Mouse (Mus musculus) lung, postnatal 0 days (tissue): ENCODE measurements around the gene Ppp1r18. TPM values are rescaled to one million over a fixed set of nuclear protein-coding genes. Genes with fewer than 3 reads are reported as not detected.
"Not testable (repeated sequence)": the region's sequence is repeated elsewhere in the genome, so short reads cannot be mapped to it uniquely, and the experiment has no call there.

Experiments used
- ATAC-seq: fragments of 200-750 bp; cut with Nextera tagmentation; 2 replicates; pipeline ENCODE4 v1.8.0; 2017; ENCODE audit warnings: moderate library complexity
- DNase-seq: peaks from one replicate; pipeline ENCODE4 v3.0.0-alpha.2; 2016; ENCODE audit warnings: low spot score
- H3K27ac ChIP-seq: fragments of 300-500 bp; sonication (generic); 2 replicates; pipeline ENCODE4 v1.5.1; 2014; ENCODE audit warnings: antibody characterized with exemption, mild to moderate bottlenecking, low read length, mixed read lengths
- H3K27me3 ChIP-seq: fragments of 300-500 bp; sonication (generic); replicated peaks from 2 replicates; pipeline ENCODE4 v1.6.1; 2014; ENCODE audit warnings: low read length, mixed read lengths; ENCODE audit not compliant: insufficient read depth
- H3K36me3 ChIP-seq: fragments of 300-500 bp; sonication (generic); 2 replicates; pipeline ENCODE4 v1.6.1; 2014; ENCODE audit warnings: low read length, mixed read lengths; ENCODE audit not compliant: insufficient read depth
- H3K4me1 ChIP-seq: fragments of 300-500 bp; sonication (generic); 2 replicates; pipeline ENCODE4 v1.6.1; 2014; ENCODE audit warnings: antibody characterized with exemption, low read depth, low read length, mixed read lengths; ENCODE audit not compliant: insufficient read depth
- H3K4me2 ChIP-seq: fragments of 300-500 bp; sonication (generic); replicated peaks from 2 replicates; pipeline ENCODE4 v1.6.1; 2014; ENCODE audit warnings: low read depth, mild to moderate bottlenecking, low read length, moderate library complexity, mixed read lengths
- H3K4me3 ChIP-seq: fragments of 300-500 bp; sonication (generic); 2 replicates; pipeline ENCODE4 v1.5.1; 2014; ENCODE audit warnings: low read depth, low read length
- H3K9ac ChIP-seq: fragments of 300-500 bp; sonication (generic); replicated peaks from 2 replicates; pipeline ENCODE4 v1.6.1; 2014; ENCODE audit warnings: low read depth, mild to moderate bottlenecking
- H3K9me3 ChIP-seq: fragments of 300-500 bp; sonication (generic); 2 replicates; pipeline ENCODE4 v1.6.1; 2016; ENCODE audit warnings: low read length, mixed read lengths
- CTCF ChIP-seq: IDR thresholded peaks from 2 replicates; pipeline ENCODE4 v1.5.1; 2016; ENCODE audit warnings: antibody characterized with exemption, mild to moderate bottlenecking
- EP300 ChIP-seq: IDR thresholded peaks from 2 replicates; pipeline ENCODE4 v1.6.1; 2016; ENCODE audit warnings: antibody characterized with exemption, mild to moderate bottlenecking, control low read depth
- WGBS: fragments of 180-500 bp; shearing (Covaris S2); extraction: QIAGEN DNeasy Blood & Tissue Kit; methylation state at CpG from one replicate; pipeline ENCODE4 v1.1.7; 2014; 5-methylcytosine and 5-hydroxymethylcytosine counted together
- polyA plus RNA-seq: library from polyadenylated mRNA; unstranded; fragments of >200 nt; fragmentation: Nextera tagmentation; extraction: Ambion mirVana; gene quantifications from 2 replicates; pipeline ENCODE4 v1.2.1, GENCODE M21; 2015

The Ppp1r18 gene
- polyA plus RNA-seq, 1 experiment from 2014 or later, result 25.4 TPM

DNA sequence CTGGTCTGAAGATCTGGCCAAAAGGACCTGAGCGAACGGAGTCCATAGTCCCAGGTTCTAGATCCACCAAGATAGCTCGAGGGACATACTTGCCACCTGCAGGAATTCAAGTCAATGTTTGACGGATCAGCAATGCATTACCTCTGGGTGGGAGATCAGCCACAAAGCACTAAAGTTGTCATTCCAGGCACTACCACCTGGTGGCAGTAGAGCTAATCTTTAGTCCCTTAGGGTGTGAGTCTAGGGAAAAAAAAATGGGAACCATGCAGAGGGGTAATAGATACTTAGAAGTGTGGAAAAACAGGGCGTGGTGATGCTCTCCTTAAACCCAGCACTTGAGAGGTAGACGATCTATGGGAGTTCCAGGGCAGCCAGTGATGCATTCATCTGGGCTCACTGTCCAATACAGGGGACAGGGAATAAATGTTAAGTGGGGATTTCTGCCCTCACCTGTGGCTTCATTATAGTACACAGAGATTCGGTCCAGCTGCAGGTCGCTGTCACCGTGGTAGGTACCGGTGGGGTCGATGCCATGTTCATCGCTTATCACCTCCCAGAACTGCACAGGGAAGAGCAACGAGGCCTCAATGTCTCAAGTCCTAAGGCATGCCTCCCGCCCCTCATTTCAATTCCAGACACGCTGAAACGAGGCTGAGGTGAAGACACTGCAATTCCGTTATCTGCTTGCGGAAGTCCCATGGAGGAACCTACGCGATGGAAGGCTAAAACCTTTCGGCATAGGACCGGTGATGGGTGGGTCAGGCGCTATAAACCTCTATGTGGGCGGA lies 29.0 kb upstream of the Ppp1r18 start:
- no peaks in the 10 kb centered on the region for H3K27me3 ChIP-seq
- H3K9me3 ChIP-seq, result no peaks in the 10 kb centered on the region
- peak overlapping the region; percentile 90 for H3K27ac ChIP-seq
- TF ChIP-seq CTCF (peak; percentile 91), EP300 (no peak)
- H3K4me1 ChIP-seq, result peaks cover 5% of the 10 kb centered on the region; the same call in 1 of the 2 replicates
- whole genome bisulfite sequencing, result 7% methylated on average over 24 of the region's 24 CpGs
- H3K9ac ChIP-seq, result peak overlapping the region; percentile 74
- ATAC-seq, result no peak
- peak; percentile 94 for DNase-seq
- H3K4me2 ChIP-seq, result peak overlapping the region; percentile 89
- peak overlapping the region; percentile 61 for H3K4me3 ChIP-seq
- peaks cover 30% of the 10 kb centered on the region for H3K36me3 ChIP-seq

DNA sequence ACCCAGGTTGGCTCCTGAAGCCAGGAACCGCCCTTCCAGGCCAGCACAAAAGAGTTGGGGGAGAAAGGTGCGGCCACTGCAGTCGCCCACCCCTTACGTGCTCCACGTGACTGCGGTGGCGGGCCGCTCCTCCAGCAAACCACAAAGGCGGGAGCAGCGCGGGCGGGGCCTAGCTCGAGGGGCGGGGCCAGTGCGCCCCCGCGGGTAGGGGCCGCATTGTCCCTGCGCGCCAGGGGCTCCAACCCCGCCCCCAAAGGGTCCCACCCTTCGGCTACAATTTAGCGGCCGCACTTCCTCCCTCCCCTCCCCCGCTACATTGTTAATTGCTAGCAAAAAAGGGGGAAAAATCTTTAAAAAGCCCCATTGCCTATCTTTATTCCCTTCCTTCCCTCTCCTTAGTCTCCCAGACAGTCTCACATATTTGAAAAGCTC lies 28.4 kb upstream of the Ppp1r18 start:
- Histone ChIP-seq H3K4me3 (peak overlapping the region; percentile 61), H3K36me3 (peaks cover 30% of the 10 kb centered on the region), H3K9me3 (no peaks in the 10 kb centered on the region), H3K27me3 (no peaks in the 10 kb centered on the region), H3K4me2 (peak overlapping the region; percentile 89), H3K9ac (peak overlapping the region; percentile 74), H3K4me1 (peaks cover 9% of the 10 kb centered on the region; the same call in 1 of the 2 replicates), H3K27ac (peak overlapping the region; percentile 90)
- peak; percentile 80 for DNase-seq
- no peak for TF ChIP-seq EP300
- no peak for TF ChIP-seq CTCF
- 1% methylated on average over 21 of the region's 25 CpGs for WGBS
- peak; percentile 15 for ATAC-seq

- TF ChIP-seq CTCF, result no peak
- no peak for TF ChIP-seq EP300
- ATAC-seq (0 out of 2 replicates have a peak, but pooled peaks have one; percentile 2), DNase-seq (peak; percentile 64)
- H3K27me3 ChIP-seq, result no peaks in the 10 kb centered on the region
- WGBS, result under 1% methylated on average over 18 of the region's 18 CpGs
- peak overlapping the region; percentile 61 for H3K4me3 ChIP-seq
- H3K4me2 ChIP-seq, result peak overlapping the region; percentile 89
- peaks cover 28% of the 10 kb centered on the region for H3K36me3 ChIP-seq
- H3K9me3 ChIP-seq, result no peaks in the 10 kb centered on the region
- peak overlapping the region; percentile 90 for H3K27ac ChIP-seq
- peaks cover 11% of the 10 kb centered on the region; the same call in 1 of the 2 replicates for H3K4me1 ChIP-seq
- peak overlapping the region; percentile 74 for H3K9ac ChIP-seq
Measured at GRCm38 (mm10) chr17:35837487-35837886, 27.9 kb upstream of the Ppp1r18 start.

DNA sequence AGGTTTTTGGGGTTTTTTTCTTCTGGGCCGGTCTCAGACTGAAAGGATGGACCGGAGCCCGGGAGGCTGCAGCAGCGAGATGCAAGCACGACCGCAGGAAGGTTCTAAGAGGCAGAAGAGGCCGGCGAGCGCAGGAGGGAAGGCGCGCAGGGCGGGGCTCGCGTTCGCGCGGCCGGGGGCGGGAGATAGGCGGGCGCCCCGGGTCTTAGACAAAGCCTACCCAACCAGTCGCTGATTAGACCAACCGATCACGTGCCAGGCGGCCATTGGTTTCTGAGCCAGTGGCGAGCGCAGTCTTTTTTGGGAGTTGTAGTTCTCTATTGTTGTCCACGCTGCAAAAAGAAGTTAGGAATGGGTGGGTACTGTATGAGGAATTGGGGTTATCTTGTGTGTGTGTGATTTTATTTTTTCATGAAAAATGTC lies 27.3 kb upstream of the Ppp1r18 start, which contains the start of gene Tubb5:
Tubb5 (minus strand) TSS at position 185 of the 423 bp plus-strand sequence.
- H3K36me3 ChIP-seq, result peaks cover 22% of the 10 kb centered on the region
- no peaks in the 10 kb centered on the region for H3K27me3 ChIP-seq
- no peak for TF ChIP-seq EP300
- TF ChIP-seq CTCF, result no peak
- ATAC-seq (peak; percentile 77), DNase-seq (peak; percentile 99)
- peaks cover 11% of the 10 kb centered on the region; the same call in 1 of the 2 replicates for H3K4me1 ChIP-seq
- H3K4me3 ChIP-seq, result peak within 1 kb of the TSS; percentile 61
- H3K9me3 ChIP-seq, result no peaks in the 10 kb centered on the region
- under 1% methylated on average over 29 of the region's 29 CpGs for WGBS
- H3K4me2 ChIP-seq, result peak within 1 kb of the TSS; percentile 89
- peak within 1 kb of the TSS; percentile 74 for H3K9ac ChIP-seq
- peak within 1 kb of the TSS; percentile 90 for H3K27ac ChIP-seq

DNA sequence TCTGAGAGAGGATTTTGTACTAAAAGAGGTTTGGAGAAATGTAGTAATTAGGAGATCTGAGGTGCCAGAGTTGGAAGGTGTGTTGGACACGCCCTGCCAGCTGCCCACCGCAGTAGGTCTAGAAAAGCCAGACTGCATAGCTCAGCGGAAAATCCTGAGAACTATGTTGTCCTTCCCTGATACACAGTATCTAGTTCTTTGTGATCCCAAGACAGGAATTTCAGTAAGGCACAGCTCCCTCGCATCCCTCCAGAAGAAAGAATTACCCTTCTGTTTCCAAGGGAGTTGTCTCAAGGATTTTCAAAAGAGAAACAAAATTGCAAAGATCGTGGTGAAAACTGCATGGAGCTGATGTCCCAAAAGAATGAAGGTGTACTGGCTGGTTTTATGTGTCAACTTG lies 26.8 kb upstream of the Ppp1r18 start:
- ATAC-seq, result no peak
- Histone ChIP-seq H3K4me1 (peaks cover 11% of the 10 kb centered on the region; the same call in 1 of the 2 replicates), H3K9me3 (no peaks in the 10 kb centered on the region), H3K27me3 (no peaks in the 10 kb centered on the region), H3K9ac (no peak overlapping the region), H3K4me3 (peak overlapping the region; percentile 61), H3K27ac (peak overlapping the region; percentile 75; the same call in 1 of the 2 replicates), H3K4me2 (peak overlapping the region; percentile 89), H3K36me3 (peaks cover 22% of the 10 kb centered on the region)
- TF ChIP-seq CTCF (no peak), EP300 (no peak)
- no peak for DNase-seq
- under 1% methylated on average over 5 of the region's 5 CpGs for WGBS

DNA sequence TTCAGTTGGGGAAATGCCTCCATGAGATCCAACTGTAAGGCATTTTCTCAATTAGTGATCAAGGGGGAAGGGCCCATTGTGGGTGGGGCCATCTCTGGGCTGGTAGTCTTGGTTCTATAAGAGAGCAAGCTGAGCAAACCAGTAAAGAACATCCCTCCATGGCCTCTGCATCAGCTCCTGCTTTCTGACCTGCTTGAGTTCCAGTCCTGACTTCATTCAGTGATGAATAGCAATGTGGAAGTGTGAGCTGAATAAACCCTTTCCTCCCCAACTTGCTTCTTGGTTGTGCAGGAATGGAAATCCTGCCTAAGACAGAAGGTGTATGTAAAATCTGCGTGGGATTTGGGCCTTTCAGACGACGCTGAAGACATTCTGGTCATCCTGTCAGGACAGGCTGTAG lies 26.4 kb upstream of the Ppp1r18 start:
- not testable (repeated sequence) for H3K9ac ChIP-seq, ATAC-seq, H3K9me3 ChIP-seq, H3K27me3 ChIP-seq, H3K4me3 ChIP-seq, DNase-seq
- Histone ChIP-seq H3K27ac (peak overlapping the region; percentile 43; the same call in 1 of the 2 replicates), H3K36me3 (peaks cover 21% of the 10 kb centered on the region), H3K4me2 (peak overlapping the region; percentile 89), H3K4me1 (peaks cover 11% of the 10 kb centered on the region; the same call in 1 of the 2 replicates)
- 47% methylated on average over 3 of the region's 3 CpGs for WGBS
